Mouse (Mus musculus): ENCODE measurements around the gene Cald1. TPM values are rescaled to one million over a fixed set of nuclear protein-coding genes. Genes with fewer than 3 reads are reported as not detected.

Gene Cald1
- total RNA-seq, 4 experiments from 2014 or later = 62.2 to 88.3 (median 71.2) TPM

DNA sequence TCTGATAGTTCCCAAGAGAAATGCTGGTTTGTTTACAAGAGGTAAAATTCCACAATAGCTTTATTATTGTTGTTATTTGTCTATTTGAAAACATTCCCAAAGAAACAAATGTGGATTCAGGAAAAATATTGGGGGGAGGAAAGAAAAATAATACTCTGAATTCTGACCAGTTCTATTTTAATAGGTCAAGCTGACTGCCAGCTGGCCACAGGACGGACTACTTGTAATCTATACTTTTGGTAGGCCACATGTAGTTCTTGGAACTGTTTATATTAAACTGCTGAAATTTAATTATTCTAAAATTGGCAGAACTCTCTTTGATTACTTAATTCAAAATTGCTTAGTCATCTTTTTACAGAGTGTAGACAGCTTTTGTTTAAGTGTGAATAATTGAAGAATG, 73.1 kb downstream of the Cald1 start:
- no peak for DNase-seq

DNA sequence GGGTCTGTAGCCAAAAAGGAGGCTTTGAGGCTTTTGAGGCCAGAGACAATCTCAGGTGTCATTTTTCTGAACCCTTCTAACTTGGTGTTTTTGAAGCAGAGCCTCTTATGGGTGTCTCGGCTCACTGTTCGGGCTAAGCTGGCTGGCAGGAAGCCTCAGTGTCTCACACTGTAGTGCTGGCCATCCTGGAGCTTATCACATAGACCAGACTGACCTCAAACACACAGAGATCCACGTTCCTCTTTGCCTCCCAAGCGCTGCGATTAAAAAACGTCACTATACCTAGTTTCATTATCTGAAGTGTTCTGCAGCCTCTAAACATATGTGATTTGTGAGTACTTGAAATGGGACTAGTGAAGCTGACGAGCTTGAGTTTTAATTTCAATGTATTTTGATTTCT, 76.1 kb downstream of the Cald1 start:
- no peak for DNase-seq

DNA sequence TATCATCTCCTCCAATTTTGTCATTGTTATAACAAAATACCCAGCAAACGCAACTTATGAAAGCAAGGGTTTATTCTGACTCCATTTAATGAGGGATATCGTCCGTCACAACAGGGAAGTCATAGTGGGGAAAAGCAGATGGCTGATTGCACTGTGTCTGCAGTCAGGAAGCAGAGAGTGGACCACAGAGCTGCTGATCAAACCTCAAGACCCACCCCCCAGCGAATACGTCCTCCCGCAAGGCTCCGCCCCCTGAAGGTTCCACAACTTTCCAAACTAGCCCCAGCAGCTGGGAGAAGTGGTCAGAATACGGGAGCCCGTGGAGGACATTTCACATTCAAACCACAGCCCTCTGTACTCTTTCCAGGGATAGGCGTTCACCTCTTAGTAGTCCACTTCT, 76.6 kb downstream of the Cald1 start:
- DNase-seq = no peak

DNA sequence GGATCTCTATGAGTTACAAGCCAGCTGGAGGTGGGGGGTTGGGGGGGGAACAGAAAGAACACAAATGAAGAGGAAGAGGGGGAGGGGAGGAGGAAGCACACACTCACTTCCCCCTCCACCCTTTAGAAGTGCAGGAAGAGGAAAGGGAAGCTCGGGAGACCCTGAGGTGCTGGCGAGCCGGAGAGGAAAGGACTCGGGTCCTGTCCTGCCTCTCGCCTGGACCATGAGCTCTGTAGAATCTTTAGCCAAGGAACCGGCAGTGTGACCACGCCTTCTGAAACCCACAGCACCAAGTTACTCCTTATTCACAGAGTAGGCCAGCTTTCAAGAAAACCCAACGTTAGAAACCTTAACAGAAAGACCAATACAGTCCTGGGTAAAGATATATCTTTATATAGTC, 83.8 kb downstream of the Cald1 start:
- DNase-seq = no peak

DNA sequence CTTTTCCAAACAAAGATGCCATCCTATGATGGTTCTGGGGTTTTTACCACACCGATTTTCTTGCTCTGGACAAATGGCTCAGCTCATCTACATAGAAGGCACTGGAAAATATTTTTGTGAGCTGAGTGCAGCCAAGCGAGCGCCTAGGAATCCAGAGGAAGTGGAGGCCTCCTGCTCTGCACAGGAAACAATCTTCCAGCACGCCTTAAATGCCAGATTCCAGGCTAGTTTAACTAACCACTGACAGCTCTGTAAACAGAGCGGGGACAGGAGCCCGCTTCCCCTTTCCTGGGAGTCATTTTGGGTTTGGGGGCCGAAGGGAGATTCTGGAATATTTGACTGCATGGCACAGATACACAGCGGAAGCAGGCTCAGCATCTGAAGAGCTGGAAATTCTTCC, 86.6 kb downstream of the Cald1 start:
- no peak for DNase-seq

DNA sequence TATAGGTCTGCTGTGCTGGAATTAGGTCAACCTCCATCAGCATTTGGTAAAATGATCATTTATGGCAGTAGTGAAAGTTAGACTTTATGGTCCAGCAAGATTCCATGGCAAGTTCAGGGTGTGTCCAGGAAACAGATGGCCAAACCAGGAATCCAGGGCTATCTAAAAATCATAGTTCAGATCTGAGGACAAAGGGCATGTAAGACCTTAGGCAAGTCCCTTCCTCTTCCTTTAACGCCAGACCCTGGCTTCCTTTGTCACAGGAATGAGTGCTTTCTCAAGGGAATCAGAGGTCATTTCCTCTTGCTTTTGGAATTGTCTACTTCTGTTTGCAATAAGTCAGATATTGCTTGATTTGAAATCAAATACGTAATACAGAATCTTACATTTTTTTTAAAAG, 90.7 kb downstream of the Cald1 start:
- peak; percentile 6 for DNase-seq

DNA sequence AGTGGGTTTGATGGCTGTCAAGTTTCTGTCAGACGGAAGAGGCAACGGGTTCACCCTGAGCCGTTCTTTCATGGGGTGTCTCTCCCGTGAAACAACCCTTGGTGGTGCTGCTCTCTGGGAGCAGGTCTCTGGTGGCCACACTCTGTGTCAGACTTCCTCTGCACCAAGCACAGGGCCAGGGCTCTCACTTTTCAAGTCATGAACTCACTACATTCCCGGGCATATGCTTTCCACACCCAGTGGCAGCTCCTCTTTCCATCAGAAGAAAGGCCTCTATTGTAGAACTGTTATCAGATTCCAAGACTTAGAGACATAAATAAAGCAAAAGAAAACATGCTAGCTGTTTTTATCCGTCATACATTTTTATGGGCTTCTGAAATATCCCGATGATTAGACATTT, 93.1 kb downstream of the Cald1 start:
- DNase-seq = no peak

DNA sequence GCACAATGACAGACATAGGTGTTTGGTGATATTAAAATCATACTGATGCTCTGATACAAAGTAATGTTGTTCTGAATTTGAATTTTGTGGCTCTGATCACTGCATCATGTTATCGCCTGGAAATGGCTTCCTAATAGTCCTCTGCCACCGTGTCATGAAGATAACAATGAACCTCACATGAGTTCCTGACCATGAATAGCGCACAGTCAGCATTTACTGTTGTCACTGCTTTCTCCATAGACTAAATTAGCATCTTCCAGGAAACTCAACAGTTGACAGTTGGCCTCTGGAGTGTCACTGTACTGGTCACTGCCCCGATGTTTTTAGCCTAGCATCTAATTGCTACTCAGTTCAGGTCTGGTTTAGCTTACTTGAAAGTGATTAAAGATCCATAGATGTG, 95.8 kb downstream of the Cald1 start:
- DNase-seq = no peak

DNA sequence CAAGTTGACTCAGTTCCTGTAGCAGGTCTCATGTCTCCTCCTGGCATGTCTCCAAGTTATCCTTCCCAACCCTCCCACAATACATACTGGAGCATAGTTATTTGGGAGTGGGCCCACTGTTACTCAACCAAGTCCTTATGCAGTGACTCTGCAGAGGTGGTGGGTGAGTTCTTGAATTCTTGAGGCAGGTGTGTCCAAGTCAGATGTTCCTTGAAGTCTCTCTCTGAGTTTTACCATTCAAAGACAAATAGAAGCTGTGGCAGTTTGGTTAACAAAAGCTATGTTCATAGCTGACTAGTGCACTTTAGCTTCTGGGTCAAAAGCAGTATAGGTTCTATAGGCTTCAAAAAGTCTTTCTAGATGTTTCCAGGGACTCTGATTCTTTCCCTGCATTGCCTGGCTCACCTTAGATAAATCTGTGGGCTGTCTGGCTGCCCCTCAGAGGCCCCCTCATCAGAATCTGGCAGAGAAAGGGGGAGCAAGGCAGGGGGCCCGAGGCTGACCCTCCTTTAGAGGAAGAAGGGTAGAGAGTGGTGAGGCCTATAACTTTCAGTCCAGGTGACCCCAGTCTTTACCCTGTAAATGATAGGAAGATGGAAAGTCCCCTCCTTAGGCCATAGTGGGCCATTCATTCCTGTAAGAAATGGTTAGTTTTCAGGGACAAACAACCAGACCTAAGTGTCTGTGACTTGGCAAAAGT, 105.3 kb downstream of the Cald1 start:
- no peak for DNase-seq

DNA sequence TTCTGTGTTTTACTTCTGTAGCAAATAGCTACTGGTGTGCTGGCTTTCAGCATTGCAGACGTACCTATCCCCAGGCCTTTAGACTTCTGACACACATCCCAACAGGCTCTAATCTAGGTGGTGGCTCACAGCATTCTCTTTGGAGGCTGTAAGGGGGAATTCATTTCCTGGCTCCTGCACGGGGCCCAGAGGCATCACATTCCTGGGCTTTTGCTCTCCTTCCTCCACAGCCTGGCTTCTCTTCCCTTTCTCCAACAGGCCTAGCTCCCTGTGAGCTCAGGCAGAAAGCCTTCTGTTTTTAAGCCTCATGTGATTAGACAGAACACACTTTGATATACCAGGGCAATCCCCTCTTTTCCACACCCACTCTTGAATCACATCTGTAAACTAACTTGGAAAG, 109.2 kb downstream of the Cald1 start:
- no peak for DNase-seq

DNA sequence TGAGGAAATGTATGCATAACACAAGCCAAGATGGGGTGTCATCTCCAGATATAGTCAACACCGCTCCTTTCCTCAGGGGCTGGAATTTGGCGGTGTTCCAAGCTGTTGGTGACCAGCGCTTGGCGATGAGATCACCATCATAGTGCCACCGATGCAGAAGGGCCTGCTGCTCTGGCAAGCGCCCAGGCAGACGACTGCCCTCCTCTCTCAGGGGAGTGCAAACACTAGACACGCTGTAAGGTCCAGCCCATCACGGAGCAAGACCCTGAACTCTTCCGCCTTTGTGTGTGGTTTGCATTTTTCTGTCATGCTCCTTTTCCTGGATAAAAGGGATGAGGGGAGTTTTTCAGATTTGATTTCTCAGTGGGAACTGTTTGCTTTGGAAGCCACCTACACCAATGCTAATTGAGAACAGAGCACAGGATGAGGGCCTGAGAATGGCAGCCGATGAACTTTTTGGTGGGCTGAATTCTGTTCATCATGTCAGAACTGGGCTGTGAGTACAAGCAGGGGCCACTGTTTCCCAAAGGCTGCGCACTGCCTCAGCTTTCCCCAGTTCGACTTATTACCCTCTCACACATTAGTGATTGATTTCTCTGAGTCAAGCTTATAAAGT, 110.5 kb downstream of the Cald1 start:
- peak; percentile 34 for DNase-seq

DNA sequence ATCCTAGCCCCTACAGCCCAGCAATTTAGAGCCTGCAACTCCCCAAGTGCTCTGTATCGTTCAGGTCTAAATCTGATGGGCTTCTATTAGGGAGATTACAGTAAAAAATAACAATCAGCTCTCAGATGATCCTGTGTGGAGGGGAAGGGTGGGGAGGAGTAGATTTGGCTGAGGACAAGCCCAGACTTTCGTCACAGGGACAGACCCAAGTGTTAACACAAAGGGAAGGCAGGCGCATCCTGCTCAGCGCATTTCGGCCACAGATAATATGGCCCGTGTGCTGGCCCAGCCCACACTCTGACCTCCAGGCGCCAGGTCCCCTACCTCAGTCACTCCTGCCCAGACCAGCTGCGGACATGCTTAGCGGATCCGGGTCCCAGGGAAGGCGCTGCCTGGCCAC, 111.0 kb downstream of the Cald1 start:
- peak; percentile 32 for DNase-seq

DNA sequence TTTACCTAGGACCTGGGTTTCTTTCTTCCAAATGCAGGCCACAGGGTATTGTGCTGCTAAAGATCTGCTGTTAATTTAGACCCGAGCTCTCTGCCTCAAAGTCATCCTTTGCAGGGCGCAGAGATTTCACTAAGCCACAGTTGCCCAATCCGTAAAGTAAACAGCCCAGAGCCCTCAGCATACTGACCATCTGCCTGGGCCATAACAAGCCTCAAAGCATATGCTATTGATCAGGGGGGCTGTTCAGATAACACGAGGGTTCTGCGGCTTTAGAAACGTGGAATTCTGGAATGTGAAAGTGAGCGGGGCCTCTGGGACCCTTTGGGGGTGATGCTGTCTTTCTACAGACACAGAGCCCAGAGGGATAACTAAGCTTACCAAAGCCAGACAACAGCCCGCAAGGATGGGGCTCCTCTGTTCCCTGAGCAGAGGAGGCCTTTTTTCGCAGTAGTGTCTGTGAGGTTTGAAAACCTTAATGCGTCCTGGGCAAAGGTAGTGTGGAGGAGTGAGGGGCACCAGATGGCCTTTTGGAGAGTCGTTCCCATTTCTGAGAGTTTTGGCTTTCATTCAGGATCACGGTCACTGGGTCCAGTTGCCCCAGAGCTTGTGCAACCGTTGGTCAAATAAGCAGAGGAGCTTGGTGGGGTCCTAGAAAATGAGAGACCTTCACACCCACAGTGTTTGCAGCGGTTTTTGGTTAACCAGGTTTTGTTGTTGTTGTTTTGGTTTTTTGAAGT, 111.8 kb downstream of the Cald1 start:
- no peak for DNase-seq

DNA sequence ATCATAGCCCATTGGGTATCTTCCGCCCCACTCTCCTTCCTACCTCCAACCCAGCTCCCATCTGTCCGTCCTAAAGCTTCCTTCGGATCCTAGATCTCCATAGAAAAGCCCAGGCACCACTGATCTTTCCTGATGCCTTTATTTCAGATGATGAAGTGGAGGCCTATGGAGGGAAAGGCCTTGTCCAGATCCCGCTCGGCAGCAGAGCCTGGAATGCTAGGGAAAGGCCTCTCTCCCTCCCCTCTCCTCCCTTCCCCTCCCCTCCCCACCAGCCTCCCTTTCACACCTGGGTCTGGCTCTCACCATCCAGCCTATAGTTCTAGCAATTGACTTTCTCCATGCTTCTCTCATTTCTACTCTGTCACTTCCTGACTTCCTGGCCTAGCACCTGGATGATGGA, 112.5 kb downstream of the Cald1 start:
- DNase-seq = no peak

DNA sequence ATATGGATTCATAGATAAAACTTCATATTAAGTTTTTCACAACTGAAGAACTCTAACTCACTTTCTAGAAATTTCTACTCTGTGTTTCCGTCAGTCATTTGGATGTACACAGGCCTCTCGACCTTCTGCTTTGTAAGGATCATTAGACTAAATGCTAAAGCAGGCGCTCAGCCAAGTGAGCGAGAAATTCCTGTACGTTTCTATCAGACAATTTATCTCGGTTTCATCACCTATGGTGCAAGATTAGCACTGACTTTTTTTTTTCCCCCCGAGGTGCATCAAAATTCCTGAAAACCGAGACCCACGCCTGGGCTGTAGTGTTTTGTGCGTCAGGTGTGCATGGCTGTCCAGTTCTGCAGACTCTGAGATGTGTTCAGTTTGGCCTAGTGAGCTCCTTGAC, 113.3 kb downstream of the Cald1 start:
- no peak for DNase-seq

DNA sequence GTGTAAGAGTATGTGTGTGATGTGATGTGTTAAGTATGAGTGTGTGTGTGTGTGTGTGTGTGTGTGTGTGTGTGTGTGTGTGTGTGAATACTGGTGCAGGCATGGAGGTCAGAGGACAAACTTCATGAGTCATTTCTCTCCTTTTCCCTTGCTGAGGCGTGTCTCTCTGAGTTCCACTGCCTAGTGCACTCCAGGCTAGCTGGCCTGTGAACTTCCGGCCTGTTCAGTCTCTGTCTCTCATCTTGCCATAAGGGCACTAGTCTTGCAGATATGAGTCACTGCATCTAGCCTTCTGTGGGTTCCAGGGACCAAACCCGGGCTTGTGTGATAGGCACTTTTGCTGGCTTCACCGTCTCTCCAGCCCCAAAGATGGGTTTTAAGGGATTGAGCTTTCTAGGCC, 114.9 kb downstream of the Cald1 start:
- DNase-seq = no peak

DNA sequence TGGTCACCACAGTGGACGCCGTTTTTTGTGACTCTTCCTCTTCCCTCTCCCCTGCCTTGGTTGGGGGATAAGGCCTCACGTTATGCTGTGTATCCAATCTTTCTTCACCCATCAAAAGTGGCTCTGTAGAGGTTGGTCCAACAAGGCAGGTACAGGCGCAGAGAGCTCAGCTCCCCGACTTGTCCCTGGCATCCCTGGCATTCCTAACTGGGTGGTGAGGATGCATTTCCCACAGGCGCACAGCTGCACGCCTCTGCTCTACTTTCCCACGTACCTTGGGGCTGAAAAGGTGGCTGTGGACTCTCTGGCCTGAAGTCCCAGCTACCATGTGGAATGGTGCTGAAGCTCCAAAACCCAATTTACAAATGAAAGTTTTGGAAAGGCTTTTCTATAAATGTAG, 115.5 kb downstream of the Cald1 start:
- no peak for DNase-seq

DNA sequence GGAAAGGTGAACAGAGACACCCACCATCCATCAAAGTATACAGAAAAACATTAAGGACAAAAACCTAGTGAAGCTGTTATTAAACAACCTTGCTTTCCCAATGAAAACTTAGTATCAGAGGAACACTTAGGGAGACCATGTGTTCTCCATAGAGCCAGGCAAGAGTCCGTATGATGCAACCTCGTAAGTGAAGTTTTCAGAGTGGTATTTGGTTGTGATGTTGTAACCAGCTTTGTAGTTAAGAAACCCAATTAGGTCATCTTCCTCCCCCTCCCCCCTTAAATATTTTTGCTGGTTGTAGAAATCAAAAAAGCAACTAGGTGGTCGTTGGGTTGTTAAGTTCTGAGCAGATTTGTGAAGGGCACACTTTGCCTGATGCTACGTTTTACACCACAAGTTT, 116.3 kb downstream of the Cald1 start:
- DNase-seq = no peak

DNA sequence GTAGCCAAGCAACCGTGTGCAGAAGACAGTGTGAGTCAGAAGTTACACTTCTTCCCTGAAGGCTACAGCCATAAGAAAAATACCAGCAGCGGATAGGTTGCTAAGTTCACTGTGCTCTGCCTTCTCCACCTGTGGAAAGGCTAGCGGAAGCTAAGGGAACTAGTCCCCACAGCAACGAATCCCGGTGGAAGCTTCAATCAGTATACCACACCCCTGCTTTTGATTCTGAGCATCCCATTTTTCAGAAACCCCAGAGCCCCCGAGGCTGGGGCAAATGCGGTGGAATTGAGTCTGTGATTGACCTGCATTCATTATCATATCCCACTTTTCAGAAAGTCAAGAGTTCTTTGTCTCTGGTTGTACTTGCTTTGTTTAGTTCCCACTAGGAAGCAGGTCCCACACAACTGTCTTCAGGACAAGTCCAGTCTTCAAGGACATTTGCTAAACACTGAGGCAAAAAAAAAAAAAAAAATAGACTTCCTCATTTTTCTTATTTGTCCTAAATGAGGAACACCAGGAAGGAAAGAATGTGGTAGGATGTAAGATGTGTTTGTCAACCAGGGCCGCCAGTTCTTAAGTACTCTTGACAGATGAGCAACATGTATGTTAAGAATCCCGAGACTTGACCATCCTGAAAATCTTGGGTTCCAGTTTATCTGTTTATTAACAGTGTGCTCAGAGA, 118.0 kb downstream of the Cald1 start:
- DNase-seq = no peak

DNA sequence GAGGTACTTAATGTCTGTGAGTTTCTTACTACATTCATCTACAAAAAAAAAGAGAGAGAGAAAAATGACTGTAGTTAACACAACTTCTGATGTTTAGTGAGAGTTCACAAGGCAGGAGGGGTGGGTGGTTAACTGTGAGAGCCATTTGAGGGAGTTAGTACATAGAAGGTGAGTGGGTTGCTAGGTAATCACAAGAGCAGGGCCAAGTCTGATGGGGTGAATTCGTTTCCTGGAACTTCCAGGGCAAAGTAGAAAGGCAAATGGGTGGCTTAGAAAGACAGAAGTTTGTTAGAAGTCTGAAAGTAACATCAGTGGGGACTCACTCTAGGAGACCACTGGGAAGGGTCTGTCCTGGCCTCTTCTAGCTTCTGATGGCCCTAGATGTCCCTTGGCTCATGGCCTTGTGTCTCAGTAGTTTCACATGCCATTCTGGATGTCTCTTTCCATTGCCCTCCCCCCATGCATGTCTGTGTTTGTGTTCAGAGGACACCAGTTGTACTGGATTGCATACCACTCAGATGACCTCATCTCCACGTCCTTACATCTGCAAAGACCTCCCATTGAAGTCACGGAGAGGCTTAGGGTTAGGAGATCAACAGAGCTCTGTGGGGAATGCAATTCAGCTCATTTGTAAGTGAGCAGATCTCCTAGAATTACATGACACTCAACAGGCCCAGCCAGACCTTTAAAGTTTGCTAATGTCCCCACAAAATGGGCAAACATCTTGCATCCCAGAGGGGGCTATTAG, 118.8 kb downstream of the Cald1 start:
- DNase-seq = no peak

DNA sequence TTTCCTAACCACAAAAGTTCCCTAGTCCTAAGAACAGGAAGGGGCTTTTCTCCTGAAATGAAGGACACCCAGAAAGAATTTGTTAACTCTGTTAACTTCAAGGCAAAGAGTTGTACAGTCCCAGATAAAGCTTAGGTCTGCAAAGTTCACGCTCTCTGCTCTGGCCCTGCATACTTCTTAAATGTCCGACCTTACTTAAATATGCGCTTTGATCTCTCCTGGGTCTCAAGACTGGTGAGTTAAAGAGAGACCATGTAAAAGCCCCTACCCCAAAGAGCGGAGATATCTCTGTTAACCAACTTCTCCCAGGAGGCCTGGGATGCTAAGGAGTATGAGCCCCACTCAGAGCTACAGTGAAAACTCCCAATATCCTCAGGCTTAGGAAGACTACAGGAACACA, 119.4 kb downstream of the Cald1 start:
- no peak for DNase-seq

DNA sequence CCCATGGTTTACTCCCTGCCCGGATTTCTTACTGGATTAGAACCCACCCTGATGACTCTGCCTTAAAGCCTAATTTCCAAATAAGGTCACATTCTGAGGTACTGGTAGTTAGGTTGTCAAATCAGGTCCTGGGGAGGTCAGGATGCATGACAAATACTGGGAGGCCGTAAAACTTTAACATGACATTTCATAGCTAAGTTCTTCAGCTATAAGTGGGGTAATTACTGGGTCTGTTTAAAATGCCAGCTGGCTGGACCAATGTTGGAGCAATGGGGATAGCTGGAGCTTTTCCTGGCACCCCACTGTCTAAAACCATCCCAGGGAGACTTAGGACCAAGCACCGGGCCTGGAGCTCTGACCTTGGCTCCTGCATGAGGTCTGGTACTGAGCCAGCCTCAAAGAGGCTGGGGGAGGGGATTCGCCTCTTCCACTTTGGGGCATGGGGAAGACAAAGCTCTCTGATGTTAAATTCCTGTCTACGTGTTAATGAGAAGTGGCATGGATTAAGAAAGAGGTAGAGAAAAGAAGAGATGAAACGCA, 120.9 kb downstream of the Cald1 start:
- no peak for DNase-seq

Data from adrenal gland, adult 8-10 months (tissue).